Mouse (Mus musculus): ENCODE measurements around the gene Sult2a8. TPM values are rescaled to one million over a fixed set of nuclear protein-coding genes. Genes with fewer than 3 reads are reported as not detected.
"Not testable (repeated sequence)": the region's sequence is repeated elsewhere in the genome, so short reads cannot be mapped to it uniquely, and the experiment has no call there.

The Sult2a8 gene
- not detected in 2 replicates for total RNA-seq (2017)

DNA sequence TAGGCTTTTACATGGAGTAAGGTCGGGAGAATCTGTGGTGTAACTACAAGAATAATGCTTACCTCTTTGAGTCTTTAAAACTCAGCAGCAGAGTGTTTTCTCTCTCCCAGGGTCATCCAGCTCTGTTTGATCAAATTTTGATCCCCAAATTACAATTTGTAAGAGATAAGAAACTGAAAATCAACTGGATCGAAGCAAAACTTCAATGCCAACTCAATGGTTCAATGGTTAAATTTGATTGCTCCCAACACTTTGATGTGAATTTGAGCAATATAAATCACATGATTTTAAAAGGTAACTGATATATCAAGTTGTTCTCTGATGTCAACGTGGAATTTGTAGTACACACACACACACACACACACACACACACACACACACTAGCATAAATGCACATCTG lies at the start of gene Sult2a8:
TSS of gene Sult2a8 (minus strand) at position 236 of the 400 bp plus-strand sequence.
- ATAC-seq (ENCODE audit: extremely low read depth, insufficient number of reproducible peaks, low FRiP score, poor library complexity, severe bottlenecking) = no peak

GRCm38 (mm10) chr7:14494130-14494529 lies 47.6 kb upstream of the Sult2a8 start, which contains the start of gene Sult2a7:
TSS of gene Sult2a7 (minus strand) at chr7:14494230.
- no peak for ATAC-seq (ENCODE audit: extremely low read depth, insufficient number of reproducible peaks, low FRiP score, poor library complexity, severe bottlenecking)

DNA sequence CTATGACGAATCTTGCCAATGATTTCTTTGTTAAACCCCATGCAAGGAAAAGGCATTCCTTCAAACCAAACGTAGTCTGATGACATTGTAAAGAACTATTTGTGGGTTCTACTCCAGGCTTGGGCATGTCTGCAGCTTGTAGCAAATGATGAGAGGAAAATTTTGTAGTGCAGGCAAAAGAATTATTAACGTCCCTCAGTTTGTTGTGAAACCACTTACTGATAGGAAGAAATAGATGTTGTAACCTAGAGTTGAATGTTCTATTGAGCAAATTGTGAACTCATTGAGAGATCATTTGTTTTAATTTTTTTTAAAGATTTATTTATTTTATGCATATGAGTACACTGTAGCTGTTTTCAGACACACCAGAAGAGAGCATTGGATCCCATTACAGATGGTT lies 46.3 kb upstream of the Sult2a8 start:
- ATAC-seq (ENCODE audit: extremely low read depth, insufficient number of reproducible peaks, low FRiP score, poor library complexity, severe bottlenecking) = no peak

DNA sequence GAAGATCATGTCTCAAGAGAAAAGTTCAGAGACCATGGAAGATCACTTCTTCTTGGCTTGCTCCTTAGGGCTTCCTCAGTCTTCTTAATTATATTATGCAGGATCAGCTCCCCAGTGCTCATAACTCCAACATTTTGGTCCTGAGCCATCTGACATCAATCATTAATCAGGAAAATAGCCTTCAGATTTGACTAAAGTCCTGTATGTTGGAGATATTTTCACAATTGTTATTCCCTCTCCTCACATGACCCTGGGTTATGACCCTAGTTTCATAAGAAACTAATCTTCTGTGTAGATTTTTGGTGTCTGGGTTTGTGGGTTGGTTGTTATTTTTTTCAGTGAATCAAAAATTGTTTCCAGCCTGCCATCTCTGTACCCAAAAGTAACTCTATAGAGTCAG lies 7.0 kb downstream of the Sult2a8 start:
- no peak for ATAC-seq (ENCODE audit: extremely low read depth, insufficient number of reproducible peaks, low FRiP score, poor library complexity, severe bottlenecking)

GRCm38 (mm10) chr7:14438484-14438883 lies 8.1 kb downstream of the Sult2a8 start:
- ATAC-seq (ENCODE audit: extremely low read depth, insufficient number of reproducible peaks, low FRiP score, poor library complexity, severe bottlenecking) = no peak

- no peak for ATAC-seq (ENCODE audit: extremely low read depth, insufficient number of reproducible peaks, low FRiP score, poor library complexity, severe bottlenecking)
These were observed 8.5 kb downstream of the Sult2a8 start for GRCm38 (mm10) chr7:14438029-14438428.

GRCm38 (mm10) chr7:14399363-14399762 lies 47.2 kb downstream of the Sult2a8 start:
- not testable (repeated sequence) for ATAC-seq (ENCODE audit: extremely low read depth, insufficient number of reproducible peaks, low FRiP score, poor library complexity, severe bottlenecking)

DNA sequence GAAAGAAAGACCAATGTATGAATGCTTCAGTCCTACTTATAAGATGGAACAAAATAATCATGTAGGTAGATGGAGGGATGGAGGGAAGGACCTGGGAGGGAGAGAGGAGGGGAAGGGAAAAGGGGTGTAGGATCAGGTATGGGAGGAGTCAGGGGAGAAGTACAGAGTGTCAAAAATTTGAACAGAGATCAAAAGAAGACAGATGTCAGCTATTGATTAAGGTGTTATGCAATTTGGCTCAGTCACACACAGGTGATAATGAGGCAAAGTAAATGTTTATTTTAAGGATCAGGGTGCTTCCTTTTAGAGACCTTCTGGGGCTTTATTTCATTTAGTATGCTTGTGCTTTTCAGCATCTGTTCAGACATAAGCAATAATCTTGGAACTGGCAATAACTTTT lies 50.1 kb downstream of the Sult2a8 start:
- ATAC-seq (ENCODE audit: extremely low read depth, insufficient number of reproducible peaks, low FRiP score, poor library complexity, severe bottlenecking) = no peak

Other genes with a start within 250 kb of the Sult2a8 start
- gene Sult2a6, start 191.9 kb downstream of the Sult2a8 start, total RNA-seq (2017) = not detected in 2 replicates
- not detected in 2 replicates for gene Obox8, start 113.2 kb downstream of the Sult2a8 start, total RNA-seq (2017)
- gene Sult2a7, start 47.5 kb upstream of the Sult2a8 start, total RNA-seq (2017) = not detected in 2 replicates
- gene Vmn1r90, start 116.7 kb upstream of the Sult2a8 start, total RNA-seq (2017) = not detected in 2 replicates
- gene Obox7, start 212.7 kb upstream of the Sult2a8 start, total RNA-seq (2017) = not detected in 2 replicates